Mouse (Mus musculus): ENCODE measurements around the gene Ttc7.

Gene Ttc7

DNA sequence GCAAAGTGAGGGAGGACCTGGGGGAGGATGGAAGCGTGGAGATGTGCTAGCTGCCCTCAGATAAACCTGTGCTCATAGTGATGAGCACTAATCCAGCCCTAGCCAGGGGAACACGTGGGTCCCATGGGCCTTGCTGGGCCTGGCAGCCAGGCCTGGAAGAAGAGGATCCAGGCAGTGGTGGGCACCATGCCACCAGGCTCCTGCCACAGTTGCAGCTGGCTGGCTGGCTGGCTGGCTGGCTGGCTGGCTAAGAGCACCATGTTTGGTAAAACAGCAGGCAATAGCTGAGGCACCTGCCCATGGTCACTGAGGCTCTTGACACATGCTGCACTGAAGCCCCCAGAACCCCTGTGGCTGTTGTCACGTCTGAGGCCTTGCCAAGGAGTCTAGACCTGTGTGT, 85.0 kb downstream of the Ttc7 start:
- DNase-seq (ENCODE audit: low spot score in 2 of 2): no peak

DNA sequence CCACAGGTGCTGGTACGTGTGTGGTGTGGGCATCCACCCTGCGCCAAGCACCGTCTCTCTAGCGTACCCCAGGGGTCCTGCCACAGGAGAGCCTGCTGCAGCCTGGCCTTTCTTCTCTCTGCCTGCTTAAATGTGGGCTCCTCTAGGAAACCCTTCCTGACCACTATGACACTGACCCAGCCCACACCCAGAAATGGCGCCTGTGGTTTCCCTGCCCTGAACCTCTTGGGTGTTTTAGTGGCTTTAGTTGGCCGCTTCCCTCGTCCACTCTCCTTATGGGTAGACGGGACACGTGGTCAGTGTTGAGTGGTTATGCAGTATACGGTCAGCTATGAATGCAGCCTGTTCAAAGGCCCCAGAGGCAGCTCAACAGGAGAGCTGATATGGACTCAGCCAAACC, 85.8 kb downstream of the Ttc7 start:
- no peak for DNase-seq (ENCODE audit: low spot score in 2 of 2)

GRCm38 (mm10) chr17:87369270-87369759, 86.6 kb downstream of the Ttc7 start:
- no peak for DNase-seq (ENCODE audit: low spot score in 2 of 2)

- DNase-seq (ENCODE audit: low spot score in 2 of 2): no peak
Measured at GRCm38 (mm10) chr17:87372189-87372588, 89.5 kb downstream of the Ttc7 start.

GRCm38 (mm10) chr17:87373327-87373726, 90.6 kb downstream of the Ttc7 start:
- DNase-seq (ENCODE audit: low spot score in 2 of 2): no peak

DNA sequence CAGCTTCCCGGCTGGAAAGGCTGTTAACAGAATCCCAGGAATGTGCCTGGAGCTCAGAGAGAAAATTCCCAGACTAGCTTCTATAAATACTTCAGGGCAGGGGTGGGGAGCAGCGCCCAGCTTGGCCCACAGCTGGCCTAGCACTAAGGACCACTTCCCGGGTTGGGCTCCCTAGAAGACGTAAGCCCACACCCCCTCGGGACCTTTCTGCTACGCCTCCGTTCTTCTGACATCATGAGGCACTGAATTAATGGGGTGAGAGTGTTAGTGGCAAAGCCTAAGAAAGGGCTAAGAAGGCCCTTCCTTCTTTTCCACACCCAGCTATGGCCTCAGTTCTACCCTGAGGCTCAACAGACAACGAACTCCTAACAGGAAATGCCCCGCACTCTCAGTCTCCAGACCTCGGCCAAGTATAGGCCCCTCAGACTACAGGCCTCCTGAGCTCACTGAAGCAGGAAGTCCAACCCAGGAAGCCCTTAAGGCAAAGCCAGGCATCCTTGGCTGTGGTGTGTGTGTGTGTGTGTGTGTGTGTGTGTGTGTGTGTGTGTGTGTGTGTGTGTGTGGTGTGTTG, 93.3 kb downstream of the Ttc7 start:
- DNase-seq (ENCODE audit: low spot score in 2 of 2): no peak

DNA sequence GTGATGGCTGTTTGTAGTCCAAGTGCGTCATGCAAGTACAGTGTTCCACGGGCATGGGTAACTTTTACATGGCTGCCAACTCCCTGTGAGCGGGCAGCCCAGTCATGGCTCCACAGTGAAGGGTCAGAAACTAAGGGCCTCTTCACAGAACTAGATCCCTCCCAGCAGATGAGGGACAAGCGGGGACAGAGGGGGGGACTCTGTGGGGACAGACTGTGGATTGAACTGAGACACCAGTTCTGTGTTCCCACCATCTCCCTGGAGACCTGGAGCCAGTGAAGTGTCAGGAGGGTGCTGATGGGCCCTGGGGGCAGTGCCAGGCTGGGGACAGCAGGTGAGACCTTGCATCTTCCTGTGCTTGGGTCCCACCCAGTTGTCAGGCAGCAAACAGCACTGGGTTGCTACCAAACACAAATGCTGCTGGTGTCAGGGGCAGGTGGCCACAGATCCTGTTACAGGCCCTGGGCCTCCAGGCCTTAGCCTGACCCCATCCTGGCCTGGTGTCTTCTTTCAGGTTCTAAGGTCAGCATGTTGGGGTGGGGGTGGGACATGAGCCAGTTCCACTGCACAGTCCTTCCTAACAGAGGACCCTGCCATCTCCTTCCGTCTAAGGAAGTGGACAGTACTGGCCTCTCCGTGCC, 94.3 kb downstream of the Ttc7 start:
- DNase-seq (ENCODE audit: low spot score in 2 of 2): no peak

DNA sequence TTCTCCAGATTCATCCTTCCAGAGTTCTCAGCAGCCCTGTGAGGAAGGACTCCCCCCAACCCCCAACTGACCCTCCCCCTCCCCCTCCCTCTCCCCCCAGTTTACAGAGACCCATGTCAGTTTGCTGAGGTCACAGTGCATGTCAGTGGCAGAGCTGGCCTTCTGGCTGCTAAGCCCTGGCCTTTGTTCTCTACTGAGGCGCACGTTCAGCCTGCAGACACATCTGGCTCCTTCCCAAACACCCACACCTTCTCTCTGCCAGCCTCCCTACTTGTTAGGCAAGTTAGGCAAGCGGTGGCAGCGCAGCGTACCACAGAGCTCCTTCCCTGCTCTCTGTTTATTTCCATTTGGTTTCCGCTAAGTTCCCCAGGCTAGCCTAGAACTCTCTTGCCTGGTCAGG, 94.8 kb downstream of the Ttc7 start:
- DNase-seq (ENCODE audit: low spot score in 2 of 2): peak in 1 of 2 experiments; percentile 64

GRCm38 (mm10) chr17:87378354-87379159, 95.9 kb downstream of the Ttc7 start:
- no peak for DNase-seq (ENCODE audit: low spot score in 2 of 2)

GRCm38 (mm10) chr17:87379160-87379624, 96.5 kb downstream of the Ttc7 start:
- DNase-seq (ENCODE audit: low spot score in 2 of 2): no peak

DNA sequence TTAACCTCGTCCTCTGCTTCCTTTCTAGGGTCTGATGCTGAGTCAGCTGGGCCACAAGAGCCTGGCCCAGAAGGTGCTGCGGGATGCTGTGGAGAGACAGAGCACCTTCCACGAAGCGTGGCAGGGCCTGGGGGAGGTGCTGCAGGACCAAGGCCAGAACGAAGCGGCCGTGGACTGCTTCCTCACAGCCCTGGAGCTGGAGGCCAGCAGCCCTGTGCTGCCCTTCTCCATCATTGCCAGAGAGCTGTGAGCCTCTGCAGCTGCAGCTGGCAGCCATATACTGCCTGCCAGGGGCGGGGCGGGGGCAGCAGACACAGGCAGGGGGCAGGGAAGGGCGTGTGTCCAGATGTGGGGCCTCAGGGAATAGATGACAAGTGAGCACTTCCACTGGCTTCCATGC, 97.1 kb downstream of the Ttc7 start:
- DNase-seq (ENCODE audit: low spot score in 2 of 2): no peak

DNA sequence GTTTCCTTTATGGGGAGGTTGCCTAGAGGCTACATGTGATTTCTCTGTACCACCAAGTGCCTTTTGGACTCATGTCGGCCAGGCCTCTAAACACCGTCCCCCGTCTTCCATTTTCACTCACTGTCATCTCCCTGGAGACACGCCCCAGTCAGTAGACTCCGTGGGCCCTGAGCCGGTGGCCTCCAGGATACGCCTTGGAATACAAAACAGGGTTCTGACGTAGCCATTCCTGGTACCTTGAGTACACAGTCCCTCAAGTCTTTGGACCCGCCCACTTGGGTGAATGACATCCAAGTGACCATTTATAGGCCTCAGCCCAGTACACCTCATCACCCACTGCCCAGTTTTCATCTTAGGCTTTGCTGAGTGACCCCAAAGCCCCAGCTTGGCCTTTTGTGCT, 98.0 kb downstream of the Ttc7 start:
- DNase-seq (ENCODE audit: low spot score in 2 of 2): no peak

DNA sequence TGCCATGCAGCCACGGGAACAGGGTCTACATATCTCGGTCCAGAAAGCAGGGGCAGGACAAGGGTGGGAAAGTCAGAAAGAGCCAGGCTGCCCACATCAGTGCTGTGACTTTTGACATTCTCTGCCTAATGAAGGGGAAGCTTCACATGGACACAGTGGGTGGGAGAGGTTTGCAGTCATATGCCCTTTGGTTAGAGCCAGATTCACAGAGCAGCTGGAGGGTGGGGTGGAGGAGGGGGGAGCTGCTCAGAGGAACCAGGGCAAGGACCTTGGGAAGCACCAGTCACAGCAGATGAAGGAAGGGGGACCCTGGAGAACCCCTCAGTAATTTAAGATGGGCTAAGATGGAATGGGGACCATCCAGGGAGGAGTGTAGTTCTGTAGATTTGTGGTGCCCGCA, 103.1 kb downstream of the Ttc7 start:
- DNase-seq (ENCODE audit: low spot score in 2 of 2): no peak

- no peak for DNase-seq (ENCODE audit: low spot score in 2 of 2)
Measured at GRCm38 (mm10) chr17:87387068-87387467, 104.4 kb downstream of the Ttc7 start.

DNA sequence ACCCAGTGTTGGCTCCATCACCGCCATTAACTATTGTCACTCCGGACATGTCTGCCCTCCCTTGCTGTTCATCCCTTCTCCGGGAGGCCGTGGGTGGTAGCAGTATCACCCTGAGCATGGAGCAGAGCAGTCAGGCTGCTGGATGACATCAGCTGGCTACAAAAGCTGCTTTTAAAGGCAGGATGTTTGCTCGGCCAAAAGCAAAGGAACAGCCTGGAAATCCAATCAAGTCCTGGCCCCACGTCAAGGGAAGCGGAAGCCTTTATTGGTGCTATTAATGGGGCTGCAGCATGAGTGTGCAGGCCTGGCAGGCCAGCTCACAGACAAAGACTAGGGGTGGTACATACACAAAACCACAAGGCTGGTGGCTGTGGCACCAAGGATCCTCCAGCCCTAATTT, 108.6 kb downstream of the Ttc7 start:
- no peak for DNase-seq (ENCODE audit: low spot score in 2 of 2)

GRCm38 (mm10) chr17:87397088-87397487, 114.4 kb downstream of the Ttc7 start:
- no peak for DNase-seq (ENCODE audit: low spot score in 2 of 2)

- DNase-seq (ENCODE audit: low spot score in 2 of 2): no peak
Measured at GRCm38 (mm10) chr17:87402444-87402843, 119.8 kb downstream of the Ttc7 start.

DNA sequence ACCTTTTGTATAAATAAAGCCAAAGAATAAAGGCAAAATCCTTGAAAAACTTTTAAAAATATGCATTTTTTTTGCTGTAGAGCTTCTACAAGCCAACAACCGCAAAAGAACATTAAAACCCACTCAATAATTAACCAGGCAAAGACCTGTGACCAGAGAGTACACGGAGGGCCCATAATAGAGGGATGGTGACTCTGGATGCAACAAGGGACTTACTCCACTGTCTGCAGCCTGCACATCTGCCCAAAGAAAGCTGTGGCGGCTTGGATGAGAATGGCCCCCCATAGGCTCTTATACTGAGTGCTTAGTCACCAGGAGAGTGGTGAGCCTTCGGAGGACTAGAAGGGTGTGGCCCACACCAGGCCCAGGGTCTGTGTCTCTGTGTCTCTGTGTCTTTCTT, 120.8 kb downstream of the Ttc7 start:
- DNase-seq (ENCODE audit: low spot score in 2 of 2): no peak

GRCm38 (mm10) chr17:87405576-87405975, 122.9 kb downstream of the Ttc7 start:
- no peak for DNase-seq (ENCODE audit: low spot score in 2 of 2)

DNA sequence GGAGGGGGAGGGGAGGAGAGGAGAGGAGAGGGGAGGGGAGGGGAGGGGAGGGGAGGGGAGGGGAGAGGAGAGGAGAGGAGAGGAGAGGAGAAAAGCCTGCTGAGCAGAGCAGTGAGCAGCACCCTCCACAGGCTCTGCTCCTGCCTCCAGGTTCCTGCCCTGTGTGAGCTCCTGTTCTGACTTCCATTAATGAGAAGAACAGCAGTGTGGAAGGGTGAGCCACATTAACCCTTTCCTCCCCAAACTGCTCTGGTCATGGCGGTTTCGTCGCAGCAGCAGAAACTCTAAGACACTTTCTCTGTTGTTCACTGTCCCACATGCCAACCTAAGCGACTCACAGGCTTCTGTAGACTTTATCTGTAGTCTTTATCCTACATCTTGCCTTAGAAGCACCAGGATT, 124.0 kb downstream of the Ttc7 start:
- no peak for DNase-seq (ENCODE audit: low spot score in 2 of 2)

- DNase-seq (ENCODE audit: low spot score in 2 of 2): no peak
Measured at GRCm38 (mm10) chr17:87418082-87418481, 135.4 kb downstream of the Ttc7 start.

GRCm38 (mm10) chr17:87427511-87427910, 144.8 kb downstream of the Ttc7 start, which contains the start of gene Stpg4:
Gene Stpg4, minus strand, starts transcription at chr17:87427741.
- no peak for DNase-seq (ENCODE audit: low spot score in 2 of 2)

- DNase-seq (ENCODE audit: low spot score in 2 of 2): no peak
Measured at GRCm38 (mm10) chr17:87429431-87429830, 146.7 kb downstream of the Ttc7 start.

Measured in urinary bladder, adult 18-20 months (tissue).